Mouse (Mus musculus) liver, embryonic 14.5 days (tissue): ENCODE measurements at regions not wholly inside any gene's neighbourhood (a gene's known extent, or its start where the extent isn't known, plus 50 kb on each side); places are given as distances from the start of the nearest gene placed in this dataset.

Source experiments
- ATAC-seq: fragments of 200-750 bp; cut with Nextera tagmentation; 2 replicates; pipeline ENCODE4 v1.8.0; 2017; ENCODE audit warnings: moderate number of reproducible peaks, mild to moderate bottlenecking, moderate library complexity; ENCODE audit not compliant: insufficient read depth
- DNase-seq, 3 experiments: peaks; one replicate each; pipeline ENCODE4 v3.0.0-alpha.2; 2012 to 2013; ENCODE audit warnings: low read depth in 3 of 3, low spot score in 3 of 3
- H3K27ac ChIP-seq: fragments of 300-500 bp; sonication (generic); 2 replicates; pipeline ENCODE4 v1.5.1; 2014; ENCODE audit warnings: moderate library complexity, mild to moderate bottlenecking, control low read depth, inconsistent platforms
- H3K27me3 ChIP-seq: fragments of 300-500 bp; sonication (generic); 2 replicates; pipeline ENCODE4 v1.6.1; 2014; ENCODE audit warnings: mild to moderate bottlenecking, low read length, moderate library complexity; ENCODE audit not compliant: control insufficient read depth, insufficient read depth
- H3K36me3 ChIP-seq: fragments of 300-500 bp; sonication (generic); replicated peaks from 2 replicates; pipeline ENCODE4 v1.6.1; 2014; ENCODE audit warnings: low read depth; ENCODE audit not compliant: control insufficient read depth, insufficient read depth
- H3K4me1 ChIP-seq, 2 experiments: fragments of 200-500 bp in 1 of 2; fragments of 300-500 bp in 1 of 2; sonication (generic) in 1 of 2; replicated peaks; 2 replicates each; pipeline ENCODE4 v1.6.1; 2012 to 2014; ENCODE audit warnings: antibody characterized with exemption in 1 of 2, inconsistent platforms in 1 of 2, low read length in 1 of 2; ENCODE audit not compliant: control insufficient read depth in 2 of 2, insufficient read depth in 2 of 2
- H3K4me2 ChIP-seq: fragments of 300-500 bp; sonication (generic); 2 replicates; pipeline ENCODE4 v1.6.1; 2014; ENCODE audit warnings: low read depth, mild to moderate bottlenecking, control low read depth, moderate library complexity
- H3K4me3 ChIP-seq, 2 experiments: fragments of 200-500 bp in 1 of 2; fragments of 300-500 bp in 1 of 2; sonication (generic) in 1 of 2; 2 replicates each; pipeline ENCODE4 v1.5.1; 2012 to 2014; ENCODE audit warnings: low read depth in 2 of 2, low read length in 2 of 2, mild to moderate bottlenecking in 2 of 2, control low read depth in 1 of 2, inconsistent platforms in 1 of 2, moderate library complexity in 1 of 2; ENCODE audit not compliant: insufficient read depth in 1 of 2
- H3K9ac ChIP-seq: fragments of 300-500 bp; sonication (generic); replicated peaks from 2 replicates; pipeline ENCODE4 v1.6.1; 2014; ENCODE audit warnings: mild to moderate bottlenecking, control low read depth, moderate library complexity
- H3K9me3 ChIP-seq: fragments of 300-500 bp; sonication (generic); 2 replicates; pipeline ENCODE4 v1.6.1; 2016; ENCODE audit warnings: low read length, mixed read lengths; ENCODE audit not compliant: control insufficient read depth
- CTCF ChIP-seq: IDR thresholded peaks from 2 replicates; pipeline ENCODE4 v1.5.1; 2016; ENCODE audit warnings: antibody characterized with exemption, low read depth, control low read depth
- EP300 ChIP-seq: IDR thresholded peaks from 2 replicates; pipeline ENCODE4 v1.6.1; 2016; ENCODE audit warnings: antibody characterized with exemption, low read depth
- WGBS: fragments of 180-500 bp; shearing (Covaris S2); extraction: QIAGEN DNeasy Blood & Tissue Kit; methylation state at CpG from one replicate; pipeline ENCODE4 v1.1.7; 2014; ENCODE audit not compliant: insufficient replicate concordance; 5-methylcytosine and 5-hydroxymethylcytosine counted together

DNA sequence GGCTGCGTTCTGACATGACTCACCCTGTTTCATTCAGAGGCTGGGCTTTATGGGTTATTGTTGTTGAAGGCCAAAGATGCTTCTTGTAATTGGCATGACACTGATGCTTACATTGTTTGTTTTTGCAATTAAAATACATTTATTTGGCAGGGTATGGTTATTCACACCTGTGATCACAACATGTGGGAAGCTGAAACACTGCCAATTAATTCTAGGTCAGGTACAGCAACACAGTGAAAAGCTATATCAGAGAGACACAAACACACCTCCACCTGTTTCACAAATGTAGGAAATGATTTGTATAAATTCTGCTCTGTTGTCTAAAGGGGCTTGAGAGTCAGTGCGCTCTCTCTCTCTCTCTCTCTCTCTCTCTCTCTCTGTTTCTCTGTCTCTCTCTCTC lies 431.2 kb downstream of the Bckdhb start:
- no peak overlapping the region for H3K9ac ChIP-seq
- H3K36me3 ChIP-seq: no peaks in the 10 kb centered on the region
- no peak overlapping the region for H3K4me2 ChIP-seq
- ATAC-seq (no peak), DNase-seq (no peak)
- TF ChIP-seq EP300: no peak
- TF ChIP-seq CTCF: no peak
- H3K4me1 ChIP-seq: no peaks in the 10 kb centered on the region
- H3K4me3 ChIP-seq: no peak overlapping the region
- no peak overlapping the region for H3K27ac ChIP-seq
- WGBS: 66% methylated on average over 2 of the region's 2 CpGs
- no peaks in the 10 kb centered on the region for H3K27me3 ChIP-seq
- no peaks in the 10 kb centered on the region for H3K9me3 ChIP-seq

- no peaks in the 10 kb centered on the region for H3K4me1 ChIP-seq
- no peaks in the 10 kb centered on the region for H3K27me3 ChIP-seq
- 11% methylated on average over 3 of the region's 3 CpGs for WGBS
- no peak overlapping the region for H3K4me3 ChIP-seq
- H3K9ac ChIP-seq: no peak overlapping the region
- ATAC-seq: no peak
- DNase-seq: no peak
- no peak for TF ChIP-seq CTCF
- TF ChIP-seq EP300: no peak
- H3K4me2 ChIP-seq: no peak overlapping the region
- H3K36me3 ChIP-seq: no peaks in the 10 kb centered on the region
- no peaks in the 10 kb centered on the region for H3K9me3 ChIP-seq
- no peak overlapping the region for H3K27ac ChIP-seq
These were observed 434.9 kb downstream of the Bckdhb start for GRCm38 (mm10) chr9:84359879-84360278.

DNA sequence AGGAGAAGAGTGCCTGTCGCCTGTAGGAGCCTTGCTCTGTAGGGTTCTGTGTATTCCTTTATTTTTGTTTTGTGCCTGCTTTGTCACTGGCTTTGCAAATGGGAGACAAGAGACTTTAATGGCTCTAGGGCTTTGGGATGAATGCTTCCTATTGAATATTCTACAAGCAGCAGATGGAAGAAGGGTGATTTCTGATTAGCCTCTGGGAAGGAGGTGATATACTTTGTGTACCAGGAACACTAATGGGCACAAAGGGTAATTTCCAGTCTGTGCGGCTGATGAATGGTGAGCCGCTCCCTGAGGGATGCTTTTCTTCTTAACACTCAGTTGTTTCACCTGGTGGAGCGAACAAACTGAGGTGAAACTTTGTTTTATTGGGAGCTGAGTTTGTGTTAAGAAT lies 435.5 kb downstream of the Bckdhb start:
- Histone ChIP-seq H3K4me1 (no peaks in the 10 kb centered on the region), H3K4me3 (no peak overlapping the region), H3K27ac (no peak overlapping the region), H3K27me3 (no peaks in the 10 kb centered on the region), H3K9ac (no peak overlapping the region), H3K9me3 (no peaks in the 10 kb centered on the region), H3K4me2 (no peak overlapping the region), H3K36me3 (no peaks in the 10 kb centered on the region)
- WGBS: 52% methylated on average over 4 of the region's 4 CpGs
- ATAC-seq: no peak
- no peak for DNase-seq
- TF ChIP-seq EP300 (no peak), CTCF (no peak)

- Histone ChIP-seq H3K4me2 (no peak overlapping the region), H3K27ac (no peak overlapping the region), H3K4me1 (no peaks in the 10 kb centered on the region), H3K4me3 (no peak overlapping the region), H3K36me3 (no peaks in the 10 kb centered on the region), H3K9ac (no peak overlapping the region), H3K27me3 (no peaks in the 10 kb centered on the region), H3K9me3 (no peaks in the 10 kb centered on the region)
- no peak for DNase-seq
- TF ChIP-seq CTCF (no peak), EP300 (no peak)
- no peak for ATAC-seq
- WGBS: 64% methylated on average over 5 of the region's 5 CpGs
These were observed 438.5 kb downstream of the Bckdhb start for GRCm38 (mm10) chr9:84363478-84363877.

DNA sequence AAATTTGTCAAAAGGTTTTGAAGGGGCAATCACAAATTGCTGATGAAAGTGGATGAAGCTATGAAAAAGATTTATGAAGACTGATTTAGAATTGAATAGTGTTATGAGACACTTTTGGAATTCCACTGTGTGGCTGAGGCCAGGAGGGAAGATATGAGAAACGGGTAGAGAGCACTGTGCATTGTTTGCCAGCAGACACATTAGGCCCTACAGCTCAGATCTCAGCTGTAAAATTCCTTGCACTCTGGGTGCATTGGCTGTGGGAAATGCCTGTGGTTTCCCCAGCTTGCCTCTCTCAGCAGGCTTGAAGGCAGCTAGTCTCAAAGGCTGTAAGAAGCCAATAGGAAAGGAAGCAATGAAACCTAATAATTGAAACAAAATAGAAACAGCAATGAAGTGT lies 444.3 kb downstream of the Bckdhb start:
- no peak for ATAC-seq
- Histone ChIP-seq H3K4me1 (no peaks in the 10 kb centered on the region), H3K9ac (no peak overlapping the region), H3K4me2 (no peak overlapping the region), H3K4me3 (no peak overlapping the region), H3K27me3 (no peaks in the 10 kb centered on the region), H3K9me3 (no peaks in the 10 kb centered on the region), H3K27ac (no peak overlapping the region), H3K36me3 (no peaks in the 10 kb centered on the region)
- no peak for DNase-seq
- WGBS: 50% methylated on average over 1 of the region's 1 CpGs
- TF ChIP-seq EP300: no peak

DNA sequence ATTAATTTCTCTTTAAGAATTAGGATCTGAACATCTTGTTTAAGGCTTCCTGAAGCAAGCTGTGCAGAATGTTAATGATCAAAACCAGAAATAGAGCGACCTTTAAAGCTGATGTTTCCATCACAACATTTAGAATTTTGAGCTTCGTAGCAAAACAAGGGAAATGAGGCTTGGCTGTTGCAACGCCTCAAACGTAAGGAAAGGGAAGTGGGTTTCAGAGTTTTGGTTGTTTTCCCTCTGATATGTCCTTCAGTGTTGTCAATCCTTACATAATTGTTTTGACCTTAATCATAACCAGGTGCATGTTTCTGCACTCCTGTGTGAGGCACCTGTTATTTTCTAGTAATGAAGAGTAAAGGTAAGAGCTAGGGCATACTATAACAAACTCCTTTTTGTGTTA lies 445.3 kb downstream of the Bckdhb start:
- Histone ChIP-seq H3K9ac (no peak overlapping the region), H3K4me3 (no peak overlapping the region), H3K27ac (no peak overlapping the region), H3K4me2 (no peak overlapping the region), H3K4me1 (no peaks in the 10 kb centered on the region), H3K27me3 (no peaks in the 10 kb centered on the region), H3K9me3 (no peaks in the 10 kb centered on the region), H3K36me3 (no peaks in the 10 kb centered on the region)
- TF ChIP-seq CTCF (no peak), EP300 (no peak)
- WGBS: 19% methylated on average over 4 of the region's 4 CpGs
- ATAC-seq (no peak), DNase-seq (no peak)
